In the genomic region with DNA sequence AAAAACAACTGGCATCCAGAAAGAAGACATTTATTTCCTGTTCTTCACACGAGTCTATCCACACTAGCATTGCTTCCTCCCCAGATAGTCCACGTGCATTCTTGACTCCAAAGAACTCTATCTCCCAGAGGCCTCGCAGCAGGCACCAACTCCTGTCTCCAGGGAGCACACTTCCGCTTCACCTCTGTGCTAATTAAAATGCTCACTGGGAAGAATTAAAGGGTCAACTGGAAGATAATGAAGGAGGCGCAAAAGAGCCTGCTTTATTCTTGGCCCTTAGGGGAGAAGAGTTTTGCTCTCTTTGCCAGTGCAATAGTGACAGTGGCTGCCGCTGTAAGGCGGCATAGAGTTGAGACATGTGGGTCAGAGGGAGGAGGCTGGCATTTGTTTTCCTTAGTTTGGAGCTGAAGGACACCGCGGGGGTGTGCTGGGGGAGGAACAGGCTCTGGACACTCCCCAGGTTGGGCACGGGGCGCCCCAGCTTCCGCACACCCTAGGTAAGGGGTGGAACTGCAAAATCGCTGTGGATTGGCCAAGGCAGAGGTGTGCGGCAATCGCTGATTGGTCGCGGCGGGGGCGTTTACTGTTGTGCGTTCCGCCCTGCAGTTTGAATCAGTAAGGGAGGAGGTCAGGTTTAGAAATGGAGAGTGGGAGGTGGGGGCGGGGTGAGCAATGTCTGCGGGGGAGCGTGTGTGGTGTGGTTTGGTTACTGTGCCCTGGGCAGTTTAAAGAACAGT, we compare ENCODE assay signal across 8 mouse cellular contexts. TPM values are rescaled to one million over a fixed set of nuclear protein-coding genes. Genes with fewer than 3 reads are reported as not detected.
DNase-seq lines count a peak whose midpoint lies in the region; ATAC-seq lines count a peak whose summit lies in the region.

No protein-coding gene starts in this region.

- H3K36me3 ChIP-seq in embryonic facial prominence, embryonic 10.5 days (replicated peaks): no peaks in the 10 kb centered on the region
- no peaks in the 10 kb centered on the region for H3K36me3 ChIP-seq in intestine, embryonic 16.5 days (ENCODE audit: control insufficient read depth, insufficient read depth, low read length)

- DNase-seq in adrenal gland, postnatal 14 days: peak; percentile 97
- peak; percentile 95 for DNase-seq in embryonic facial prominence, embryonic 10.5 days (ENCODE audit: low spot score)
- DNase-seq in gastrocnemius, postnatal 4 days (ENCODE audit: low spot score in 2 of 2): peak; percentile 65 to 85
- peak; percentile 86 to 92 for DNase-seq in left cerebral cortex, postnatal 25 days (ENCODE audit: low spot score in 2 of 2)
- DNase-seq in mesoderm, embryonic 11.5 days (ENCODE audit: low read depth, low spot score): peak; percentile 91
- peak; percentile 85 to 87 for DNase-seq in right cerebral cortex, postnatal 36 days (ENCODE audit: low spot score in 2 of 2)
- peak; percentile 86 to 92 for DNase-seq in urinary bladder, postnatal 4 days (ENCODE audit: low spot score in 2 of 2)

- H3K4me2 ChIP-seq in intestine, embryonic 16.5 days (ENCODE audit: low read depth, low read length): peak overlapping the region; percentile 56

- H3K9ac ChIP-seq in intestine, embryonic 16.5 days (ENCODE audit: low read depth, low read length): peak overlapping the region; percentile 55

- peak; percentile 98 for ATAC-seq in intestine, embryonic 16.5 days

- no peaks in the 10 kb centered on the region for H3K27me3 ChIP-seq in embryonic facial prominence, embryonic 10.5 days (replicated peaks; ENCODE audit: low read depth, poor library complexity, severe bottlenecking)
- H3K27me3 ChIP-seq in intestine, embryonic 16.5 days (replicated peaks; ENCODE audit: control insufficient read depth, insufficient read depth, low read length): no peaks in the 10 kb centered on the region

- no peaks in the 10 kb centered on the region for H3K9me3 ChIP-seq in embryonic facial prominence, embryonic 10.5 days
- no peaks in the 10 kb centered on the region for H3K9me3 ChIP-seq in intestine, embryonic 16.5 days (ENCODE audit: control insufficient read depth, low read length)

- intact Hi-C loops in left cerebral cortex, postnatal 25 days (cut with DNase I): no loop called here

- peak overlapping the region; percentile 87 for H3K27ac ChIP-seq in embryonic facial prominence, embryonic 10.5 days (replicated peaks)
- H3K27ac ChIP-seq in intestine, embryonic 16.5 days (ENCODE audit: low read length): peak overlapping the region; percentile 89

- H3K4me1 ChIP-seq in embryonic facial prominence, embryonic 10.5 days: peaks cover 43% of the 10 kb centered on the region
- H3K4me1 ChIP-seq in intestine, embryonic 16.5 days (ENCODE audit: control insufficient read depth, insufficient read depth, low read length): peaks cover 25% of the 10 kb centered on the region

- peak overlapping the region; percentile 62 for H3K4me3 ChIP-seq in embryonic facial prominence, embryonic 10.5 days
- H3K4me3 ChIP-seq in intestine, embryonic 16.5 days (ENCODE audit: low read length): peak overlapping the region; percentile 40

- WGBS in embryonic facial prominence, embryonic 10.5 days: 1% methylated on average over 24 of the region's 24 CpGs
- 0% methylated on average over 24 of the region's 24 CpGs for WGBS in intestine, embryonic 16.5 days

RNA-seq across cellular contexts. Expression of a gene that starts 2.0 kb away (rescaled TPM):
- total RNA-seq in adrenal gland, postnatal 14 days (2021): 149 and 151 TPM in 2 replicates
- polyA plus RNA-seq in embryonic facial prominence, embryonic 10.5 days (2016; fragmentation: Nextera tagmentation; extraction: Ambion mirVana): 51.1 and 51.9 TPM in 2 replicates
- 10 to 100 TPM; 32.2 to 36.3 TPM for total RNA-seq in gastrocnemius, postnatal 4 days (2021)
- polyA plus RNA-seq in intestine, embryonic 16.5 days (2015; fragmentation: Nextera tagmentation; extraction: Ambion mirVana): 59.9 and 65.4 TPM in 2 replicates
- 10 to 100 TPM; 23.0 to 23.6 TPM for total RNA-seq in left cerebral cortex, postnatal 25 days (2021)

RNA-seq across cellular contexts. Expression of a gene that starts 13.3 kb away (rescaled TPM):
- total RNA-seq in adrenal gland, postnatal 14 days (2021): 0.67 and 1.2 TPM in 2 replicates
- 0.87 and 0.92 TPM in 2 replicates for polyA plus RNA-seq in embryonic facial prominence, embryonic 10.5 days (2016; fragmentation: Nextera tagmentation; extraction: Ambion mirVana)
- total RNA-seq in gastrocnemius, postnatal 4 days (2021): under 1 TPM; 0.61 to 0.80 TPM
- polyA plus RNA-seq in intestine, embryonic 16.5 days (2015; fragmentation: Nextera tagmentation; extraction: Ambion mirVana): 2.9 and 3.3 TPM in 2 replicates
- total RNA-seq in left cerebral cortex, postnatal 25 days (2021): under 1 TPM in 1 of 2 experiments, not detected in 1; 0.25 TPM

RNA-seq across cellular contexts. Expression of a gene that starts 41.8 kb away (rescaled TPM):
- 3.8 and 6.5 TPM in 2 replicates for total RNA-seq in adrenal gland, postnatal 14 days (2021)
- 1.9 and 2.3 TPM in 2 replicates for polyA plus RNA-seq in embryonic facial prominence, embryonic 10.5 days (2016; fragmentation: Nextera tagmentation; extraction: Ambion mirVana)
- 10 to 100 TPM; 17.1 to 20.3 TPM for total RNA-seq in gastrocnemius, postnatal 4 days (2021)
- polyA plus RNA-seq in intestine, embryonic 16.5 days (2015; fragmentation: Nextera tagmentation; extraction: Ambion mirVana): 1.4 and 1.6 TPM in 2 replicates
- total RNA-seq in left cerebral cortex, postnatal 25 days (2021): 1 to 10 TPM; 1.2 to 2.7 TPM

RNA-seq across cellular contexts. Expression of a gene that starts 41.9 kb away (rescaled TPM):
- 37.3 and 55.7 TPM in 2 replicates for total RNA-seq in adrenal gland, postnatal 14 days (2021)
- polyA plus RNA-seq in embryonic facial prominence, embryonic 10.5 days (2016; fragmentation: Nextera tagmentation; extraction: Ambion mirVana): 18.6 and 21.6 TPM in 2 replicates
- total RNA-seq in gastrocnemius, postnatal 4 days (2021): 10 to 100 TPM; 22.7 to 23.5 TPM
- 17.3 and 19.1 TPM in 2 replicates for polyA plus RNA-seq in intestine, embryonic 16.5 days (2015; fragmentation: Nextera tagmentation; extraction: Ambion mirVana)
- 10 to 100 TPM; 22.0 to 22.2 TPM for total RNA-seq in left cerebral cortex, postnatal 25 days (2021)

RNA-seq across cellular contexts. Expression of a gene that starts 47.3 kb away (rescaled TPM):
- total RNA-seq in adrenal gland, postnatal 14 days (2021): 0.37 TPM in 1 of 2 replicates, not detected in the other
- not detected in 2 replicates for polyA plus RNA-seq in embryonic facial prominence, embryonic 10.5 days (2016; fragmentation: Nextera tagmentation; extraction: Ambion mirVana)
- total RNA-seq in gastrocnemius, postnatal 4 days (2021): not detected
- polyA plus RNA-seq in intestine, embryonic 16.5 days (2015; fragmentation: Nextera tagmentation; extraction: Ambion mirVana): 0.23 TPM in 1 of 2 replicates, not detected in the other
- total RNA-seq in left cerebral cortex, postnatal 25 days (2021): not detected

Comparison
In these comparisons a context has a peak if more than half of its experiments do, and no peak if none do; other contexts are left out.
1. Peak in every context shown above with its lines: DNase-seq, ATAC-seq, H3K4me3 ChIP-seq and H3K27ac ChIP-seq.